Mouse (Mus musculus) spleen, postnatal 14 days (tissue): ENCODE measurements around the gene Ccin.

Source experiments
- DNase-seq, 2 experiments: peaks; one replicate each; pipeline ENCODE4 v3.0.0; 2021 to 2022; ENCODE audit warnings: low spot score in 2 of 2

Gene Ccin

GRCm38 (mm10) chr4:44013391-44014070, 30.2 kb downstream of the Ccin start:
- DNase-seq = no peak

GRCm38 (mm10) chr4:44016071-44016470, 32.8 kb downstream of the Ccin start:
- DNase-seq = no peak

- DNase-seq = no peak
These were observed 33.5 kb downstream of the Ccin start for GRCm38 (mm10) chr4:44016791-44017190.

GRCm38 (mm10) chr4:44022323-44022722, 39.0 kb downstream of the Ccin start:
- DNase-seq = no peak

- no peak for DNase-seq
These were observed 39.5 kb downstream of the Ccin start for GRCm38 (mm10) chr4:44022766-44023165.

GRCm38 (mm10) chr4:44023681-44024080, 40.4 kb downstream of the Ccin start:
- DNase-seq = no peak

GRCm38 (mm10) chr4:44024241-44024640, 41.0 kb downstream of the Ccin start:
- DNase-seq = no peak

- no peak for DNase-seq
These were observed 42.3 kb downstream of the Ccin start for GRCm38 (mm10) chr4:44025570-44025969.

GRCm38 (mm10) chr4:44028303-44029135, 45.2 kb downstream of the Ccin start:
- DNase-seq = no peak

GRCm38 (mm10) chr4:44029661-44030066, 46.4 kb downstream of the Ccin start:
- DNase-seq = no peak

- DNase-seq = no peak
These were observed 48.2 kb downstream of the Ccin start for GRCm38 (mm10) chr4:44031521-44031920.
